Mouse (Mus musculus): Measurements from ENCODE around the gene Fgr. TPM values are rescaled to one million over a fixed set of nuclear protein-coding genes. Genes with fewer than 3 reads are reported as not detected.
"Not testable (repeated sequence)": the region's sequence is repeated elsewhere in the genome, so short reads cannot be mapped to it uniquely, and the experiment has no call there.

The Fgr gene
- polyA plus RNA-seq, 1 experiment from 2014 or later = 1.8 TPM

- no peak for ATAC-seq (ENCODE audit: insufficient read depth, low FRiP score)
- H3K4me3 ChIP-seq (replicated peaks; ENCODE audit: low read length) = no peak overlapping the region
- H3K4me2 ChIP-seq (ENCODE audit: low read depth, low read length) = no peak overlapping the region
- H3K9ac ChIP-seq (ENCODE audit: low read length) = peak overlapping the region; percentile 46; the same call in 1 of the 2 replicates
- 28% methylated on average over 10 of the region's 10 CpGs for WGBS
- no peak overlapping the region for H3K27ac ChIP-seq (ENCODE audit: low read length)
- no peaks in the 10 kb centered on the region for H3K36me3 ChIP-seq (ENCODE audit: control insufficient read depth, insufficient read depth, low read length)
- H3K27me3 ChIP-seq (ENCODE audit: control insufficient read depth, insufficient read depth, low read length) = no peaks in the 10 kb centered on the region
- H3K9me3 ChIP-seq (replicated peaks; ENCODE audit: control insufficient read depth, low read length) = no peaks in the 10 kb centered on the region
- peaks cover 5% of the 10 kb centered on the region; the same call in 1 of the 2 replicates for H3K4me1 ChIP-seq (ENCODE audit: control insufficient read depth, insufficient read depth, low read length)
These were observed 29.0 kb downstream of the Fgr start for GRCm38 (mm10) chr4:133002896-133003295.

- Histone ChIP-seq H3K9ac (ENCODE audit: low read length) (no peak overlapping the region; the same call in 1 of the 2 replicates), H3K4me3 (replicated peaks; ENCODE audit: low read length) (no peak overlapping the region)
- WGBS = 48% methylated on average over 21 of the region's 21 CpGs
These were observed 29.6 kb downstream of the Fgr start for GRCm38 (mm10) chr4:133003316-133004018.

DNA sequence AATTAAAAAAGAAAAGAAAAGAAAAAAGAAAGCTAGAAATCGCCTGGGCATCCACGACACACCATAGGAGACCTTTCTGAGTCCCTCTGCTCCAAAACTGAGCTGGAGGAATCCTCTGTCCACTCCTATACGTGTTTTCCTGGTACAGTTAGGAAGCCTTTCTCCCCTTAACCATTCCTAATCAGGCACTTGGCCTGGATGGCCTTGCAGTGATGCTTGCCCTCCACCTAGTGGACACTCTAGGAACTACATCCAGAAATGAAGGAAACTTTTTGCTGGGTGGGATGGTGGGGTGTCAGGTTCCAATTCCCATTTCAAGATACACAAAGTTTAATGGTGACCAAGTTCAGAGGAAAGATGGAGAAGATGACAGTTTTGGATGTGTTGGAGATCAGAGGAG, 31.3 kb downstream of the Fgr start:
- Histone ChIP-seq H3K9me3 (replicated peaks; ENCODE audit: control insufficient read depth, low read length) (no peaks in the 10 kb centered on the region), H3K9ac (ENCODE audit: low read length) (no peak overlapping the region), H3K4me2 (ENCODE audit: low read depth, low read length) (no peak overlapping the region), H3K4me1 (ENCODE audit: control insufficient read depth, insufficient read depth, low read length) (peaks cover 5% of the 10 kb centered on the region), H3K27me3 (ENCODE audit: control insufficient read depth, insufficient read depth, low read length) (0 out of 2 replicates have a peak, but pooled peaks cover 3% of the 10 kb centered on the region), H3K36me3 (ENCODE audit: control insufficient read depth, insufficient read depth, low read length) (no peaks in the 10 kb centered on the region), H3K4me3 (replicated peaks; ENCODE audit: low read length) (no peak overlapping the region), H3K27ac (ENCODE audit: low read length) (no peak overlapping the region)
- 6% methylated on average over 3 of the region's 3 CpGs for WGBS
- ATAC-seq (ENCODE audit: insufficient read depth, low FRiP score) = peak; percentile 51; the same call in 1 of the 2 replicates

More at GRCm38 (mm10) chr4:133003316-133004018, 29.6 kb downstream of the Fgr start:
- H3K9me3 ChIP-seq (replicated peaks; ENCODE audit: control insufficient read depth, low read length) = no peaks in the 10 kb centered on the region
- H3K4me2 ChIP-seq (ENCODE audit: low read depth, low read length) = no peak overlapping the region
- no peak for ATAC-seq (ENCODE audit: insufficient read depth, low FRiP score)
- H3K36me3 ChIP-seq (ENCODE audit: control insufficient read depth, insufficient read depth, low read length) = no peaks in the 10 kb centered on the region
- no peak overlapping the region for H3K27ac ChIP-seq (ENCODE audit: low read length)
- H3K27me3 ChIP-seq (ENCODE audit: control insufficient read depth, insufficient read depth, low read length) = no peaks in the 10 kb centered on the region
- peaks cover 5% of the 10 kb centered on the region; the same call in 1 of the 2 replicates for H3K4me1 ChIP-seq (ENCODE audit: control insufficient read depth, insufficient read depth, low read length)

DNA sequence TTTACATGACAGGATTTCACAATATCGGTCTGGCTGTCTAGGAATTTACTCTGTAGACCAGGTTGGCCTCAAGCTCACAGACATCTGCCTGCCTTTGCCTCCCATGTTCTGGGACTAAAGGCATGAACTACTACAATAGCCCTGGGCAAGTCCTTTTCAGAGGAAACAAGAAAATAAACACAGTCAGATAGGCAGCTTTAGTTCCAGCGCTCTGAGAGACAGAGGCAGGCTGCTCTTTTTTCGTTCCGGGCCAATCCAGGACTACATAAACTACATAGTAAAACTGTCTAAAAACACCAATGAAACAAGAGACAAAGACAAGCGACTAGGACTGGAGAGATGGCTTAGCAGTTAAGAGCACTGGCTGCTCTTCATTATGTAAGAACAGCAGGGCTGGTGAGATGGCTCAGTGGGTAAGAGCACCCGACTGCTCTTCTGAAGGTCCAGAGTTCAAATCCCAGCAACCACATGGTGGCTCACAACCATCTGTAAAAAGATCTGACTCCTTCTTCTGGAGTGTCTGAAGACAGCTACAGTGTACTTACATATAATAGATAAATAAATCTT, 32.1 kb downstream of the Fgr start:
- peaks cover 10% of the 10 kb centered on the region for H3K4me1 ChIP-seq (ENCODE audit: control insufficient read depth, insufficient read depth, low read length)
- not testable (repeated sequence) for H3K9ac ChIP-seq (ENCODE audit: low read length); H3K27ac ChIP-seq (ENCODE audit: low read length); H3K9me3 ChIP-seq (replicated peaks; ENCODE audit: control insufficient read depth, low read length); H3K4me3 ChIP-seq (replicated peaks; ENCODE audit: low read length); H3K27me3 ChIP-seq (ENCODE audit: control insufficient read depth, insufficient read depth, low read length); H3K36me3 ChIP-seq (ENCODE audit: control insufficient read depth, insufficient read depth, low read length); H3K4me2 ChIP-seq (ENCODE audit: low read depth, low read length); ATAC-seq (ENCODE audit: insufficient read depth, low FRiP score)
- 51% methylated on average over 6 of the region's 6 CpGs for WGBS

- 0 out of 2 replicates have a peak overlapping the region, but pooled peaks have one; percentile 31 for H3K9ac ChIP-seq (ENCODE audit: low read length)
- peaks cover 8% of the 10 kb centered on the region for H3K4me1 ChIP-seq (ENCODE audit: control insufficient read depth, insufficient read depth, low read length)
- H3K27ac ChIP-seq (ENCODE audit: low read length) = no peak overlapping the region
- no peak overlapping the region for H3K4me3 ChIP-seq (replicated peaks; ENCODE audit: low read length)
- no peak for ATAC-seq (ENCODE audit: insufficient read depth, low FRiP score)
- no peaks in the 10 kb centered on the region for H3K9me3 ChIP-seq (replicated peaks; ENCODE audit: control insufficient read depth, low read length)
- no peaks in the 10 kb centered on the region for H3K36me3 ChIP-seq (ENCODE audit: control insufficient read depth, insufficient read depth, low read length)
- H3K4me2 ChIP-seq (ENCODE audit: low read depth, low read length) = no peak overlapping the region
- WGBS = 31% methylated on average over 15 of the region's 15 CpGs
- H3K27me3 ChIP-seq (ENCODE audit: control insufficient read depth, insufficient read depth, low read length) = 0 out of 2 replicates have a peak, but pooled peaks cover 3% of the 10 kb centered on the region
These were observed 33.9 kb downstream of the Fgr start for GRCm38 (mm10) chr4:133007513-133008380.

- WGBS = 2% methylated on average over 4 of the region's 4 CpGs
- Histone ChIP-seq H3K9ac (ENCODE audit: low read length) (no peak overlapping the region), H3K27ac (ENCODE audit: low read length) (no peak overlapping the region), H3K9me3 (replicated peaks; ENCODE audit: control insufficient read depth, low read length) (no peaks in the 10 kb centered on the region), H3K4me2 (ENCODE audit: low read depth, low read length) (no peak overlapping the region), H3K4me3 (replicated peaks; ENCODE audit: low read length) (no peak overlapping the region), H3K4me1 (ENCODE audit: control insufficient read depth, insufficient read depth, low read length) (peaks cover 14% of the 10 kb centered on the region), H3K27me3 (ENCODE audit: control insufficient read depth, insufficient read depth, low read length) (0 out of 2 replicates have a peak, but pooled peaks cover 3% of the 10 kb centered on the region), H3K36me3 (ENCODE audit: control insufficient read depth, insufficient read depth, low read length) (no peaks in the 10 kb centered on the region)
- ATAC-seq (ENCODE audit: insufficient read depth, low FRiP score) = no peak
These were observed 35.2 kb downstream of the Fgr start for GRCm38 (mm10) chr4:133009131-133009530.

GRCm38 (mm10) chr4:133009676-133010075, 35.8 kb downstream of the Fgr start:
- WGBS = 64% methylated on average over 5 of the region's 5 CpGs
- Histone ChIP-seq H3K36me3 (ENCODE audit: control insufficient read depth, insufficient read depth, low read length) (no peaks in the 10 kb centered on the region), H3K27ac (ENCODE audit: low read length) (no peak overlapping the region), H3K9me3 (replicated peaks; ENCODE audit: control insufficient read depth, low read length) (no peaks in the 10 kb centered on the region), H3K4me1 (ENCODE audit: control insufficient read depth, insufficient read depth, low read length) (peaks cover 17% of the 10 kb centered on the region), H3K4me2 (ENCODE audit: low read depth, low read length) (no peak overlapping the region), H3K9ac (ENCODE audit: low read length) (no peak overlapping the region), H3K4me3 (replicated peaks; ENCODE audit: low read length) (no peak overlapping the region), H3K27me3 (ENCODE audit: control insufficient read depth, insufficient read depth, low read length) (0 out of 2 replicates have a peak, but pooled peaks cover 3% of the 10 kb centered on the region)
- no peak for ATAC-seq (ENCODE audit: insufficient read depth, low FRiP score)

- Histone ChIP-seq H3K4me1 (ENCODE audit: control insufficient read depth, insufficient read depth, low read length) (peaks cover 27% of the 10 kb centered on the region), H3K4me3 (replicated peaks; ENCODE audit: low read length) (peak overlapping the region; percentile 96), H3K36me3 (ENCODE audit: control insufficient read depth, insufficient read depth, low read length) (no peaks in the 10 kb centered on the region), H3K27me3 (ENCODE audit: control insufficient read depth, insufficient read depth, low read length) (0 out of 2 replicates have a peak, but pooled peaks cover 3% of the 10 kb centered on the region), H3K9ac (ENCODE audit: low read length) (peak overlapping the region; percentile 99), H3K9me3 (replicated peaks; ENCODE audit: control insufficient read depth, low read length) (no peaks in the 10 kb centered on the region), H3K27ac (ENCODE audit: low read length) (no peak overlapping the region), H3K4me2 (ENCODE audit: low read depth, low read length) (peak overlapping the region; percentile 92)
- 2% methylated on average over 17 of the region's 17 CpGs for WGBS
- ATAC-seq (ENCODE audit: insufficient read depth, low FRiP score) = no peak
These were observed 36.7 kb downstream of the Fgr start for GRCm38 (mm10) chr4:133010611-133011010.

Data from stomach, embryonic 16.5 days (tissue).